In the genomic region with DNA sequence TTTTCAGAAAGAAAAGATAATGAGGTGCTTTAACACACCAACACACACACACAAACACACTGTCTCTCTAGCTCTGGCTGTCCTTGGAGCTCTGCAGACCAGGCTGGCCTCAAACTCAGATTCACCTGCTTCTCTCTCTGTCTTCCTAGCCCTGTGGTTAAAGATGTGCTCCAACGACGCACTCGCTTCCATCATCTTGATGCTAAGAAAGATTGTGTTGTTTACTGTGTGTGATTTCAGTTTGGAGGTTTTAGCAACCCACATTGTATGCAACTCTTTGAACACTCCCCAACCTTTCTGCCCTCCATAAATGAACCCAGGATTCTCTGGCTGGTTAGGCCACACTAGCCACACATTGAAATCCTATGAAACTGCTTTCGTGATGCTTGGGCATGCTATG, we compare ENCODE assay signal across 10 mouse cellular contexts. TPM values are rescaled to one million over a fixed set of nuclear protein-coding genes. Genes with fewer than 3 reads are reported as not detected.
DNase-seq lines count a peak whose midpoint lies in the region; ATAC-seq and TF ChIP-seq lines count a peak whose summit lies in the region.
"Had no signal": no experiment of that assay in that cellular context is flagged by ENCODE, and none has a peak within 500 bp of the region (broad histone marks: within the 10 kb centered on the region; RNA-seq: fewer than 3 reads in every experiment).

No protein-coding gene starts in this region.

- ATAC-seq in erythroblast, adult 5-6 weeks (replicated peaks; ENCODE audit: low FRiP score, poor library complexity, severe bottlenecking) = no peak
- no peak for ATAC-seq in forebrain, embryonic 16.5 days
- no peak for ATAC-seq in liver, postnatal 0 days

- peak; percentile 57 for DNase-seq in CD4-positive helper T cell, adult 2 months (ENCODE audit: low read depth, low spot score)
- DNase-seq in liver, postnatal 0 days = no peak
- DNase-seq in adrenal gland, adult 18-20 months (ENCODE audit: low spot score in 2 of 2) = no peak
- DNase-seq in right cerebral cortex, postnatal 14 days = no peak
- no peak for DNase-seq in kidney, adult 9 months
- DNase-seq: cerebellum, adult 11 months had no signal

- no peak for TF ChIP-seq EP300 in liver, postnatal 0 days (IDR thresholded peaks at IDR 0.05; ENCODE audit: low read depth)

- H3K4me1 ChIP-seq in erythroblast, embryonic 14.5 days (ENCODE audit: control insufficient read depth) = peaks cover 59% of the 10 kb centered on the region
- peaks cover 32% of the 10 kb centered on the region for H3K4me1 ChIP-seq in forebrain, embryonic 16.5 days (replicated peaks; ENCODE audit: control insufficient read depth, insufficient read depth, low read length)
- peaks cover 13% of the 10 kb centered on the region for H3K4me1 ChIP-seq in liver, postnatal 0 days (ENCODE audit: insufficient read depth)

- no peak for TF ChIP-seq CTCF in liver, postnatal 0 days (IDR thresholded peaks at IDR 0.05; ENCODE audit: low read depth)

- H3K9ac ChIP-seq in forebrain, embryonic 16.5 days (replicated peaks; ENCODE audit: low read depth, low read length) = no peak overlapping the region; the same call in 1 of the 2 replicates
- 0 out of 2 replicates have a peak overlapping the region, but pooled peaks have one; percentile 44 for H3K9ac ChIP-seq in liver, postnatal 0 days (replicated peaks)

- WGBS in forebrain, embryonic 16.5 days = 81% methylated on average over 4 of the region's 4 CpGs
- 68% methylated on average over 4 of the region's 4 CpGs for WGBS in liver, postnatal 0 days (ENCODE audit: insufficient replicate concordance)

- H3K9me3 ChIP-seq in erythroblast, embryonic 14.5 days (ENCODE audit: control insufficient read depth, low read length) = no peaks in the 10 kb centered on the region
- H3K9me3 ChIP-seq in forebrain, embryonic 16.5 days (ENCODE audit: control insufficient read depth, low read length) = no peaks in the 10 kb centered on the region
- H3K9me3 ChIP-seq in liver, postnatal 0 days (ENCODE audit: low read length) = no peaks in the 10 kb centered on the region

- H3K4me3 ChIP-seq in erythroblast, embryonic 14.5 days (replicated peaks) = peak overlapping the region; percentile 87
- H3K4me3 ChIP-seq in forebrain, embryonic 16.5 days (replicated peaks; ENCODE audit: low read length) = peak overlapping the region; percentile 13
- peak overlapping the region; percentile 97 for H3K4me3 ChIP-seq in liver, postnatal 0 days (ENCODE audit: low read depth, low read length)

- H3K36me3 ChIP-seq in erythroblast, embryonic 14.5 days (ENCODE audit: control insufficient read depth) = peaks cover 42% of the 10 kb centered on the region
- 0 out of 2 replicates have a peak, but pooled peaks cover 1% of the 10 kb centered on the region for H3K36me3 ChIP-seq in forebrain, embryonic 16.5 days (ENCODE audit: control insufficient read depth, insufficient read depth)
- H3K36me3 ChIP-seq in liver, postnatal 0 days (replicated peaks; ENCODE audit: insufficient read depth, low read length) = peaks cover 2% of the 10 kb centered on the region

- H3K4me2 ChIP-seq in forebrain, embryonic 16.5 days (ENCODE audit: low read length) = peak overlapping the region; percentile 96
- H3K4me2 ChIP-seq in liver, postnatal 0 days (ENCODE audit: low read depth, low read length) = peak overlapping the region; percentile 84

- H3K27ac ChIP-seq in forebrain, embryonic 16.5 days (ENCODE audit: low read length) = no peak overlapping the region
- H3K27ac ChIP-seq in liver, postnatal 0 days (ENCODE audit: low read depth) = peak overlapping the region; percentile 100; the same call in 1 of the 2 replicates

- no peaks in the 10 kb centered on the region for H3K27me3 ChIP-seq in erythroblast, embryonic 14.5 days (ENCODE audit: control insufficient read depth)
- H3K27me3 ChIP-seq in forebrain, embryonic 16.5 days (replicated peaks; ENCODE audit: control insufficient read depth, insufficient read depth, low read length) = no peaks in the 10 kb centered on the region
- no peaks in the 10 kb centered on the region for H3K27me3 ChIP-seq in liver, postnatal 0 days (ENCODE audit: insufficient read depth, low read length)

RNA-seq across cellular contexts. Expression of gene Agrp, which starts 1.3 kb away (rescaled TPM):
- polyA plus RNA-seq in erythroblast, embryonic 14.5 days (2012) = not detected in 2 replicates
- not detected in 2 replicates for total RNA-seq in erythroblast, adult 5-6 weeks (2015; ENCODE audit: low replicate concordance)
- not detected in 2 replicates for total RNA-seq in erythroblast, adult 5-6 weeks (2017; ENCODE audit: low replicate concordance)
- polyA plus RNA-seq in forebrain, embryonic 16.5 days (2015; fragmentation: Nextera tagmentation; extraction: Ambion mirVana) = 0.67 and 0.91 TPM in 2 replicates
- 0.17 TPM in 1 of 2 replicates, not detected in the other for polyA plus RNA-seq in liver, postnatal 0 days (2015; fragmentation: Nextera tagmentation; extraction: Ambion mirVana)
- 1 to 10 TPM; 3.3 to 5.3 TPM for total RNA-seq in adrenal gland, adult 18-20 months (2021)
- total RNA-seq: left cerebral cortex, adult 8-10 months had no signal

RNA-seq across cellular contexts. Expression of gene Ctcf, which starts 2.1 kb away (rescaled TPM):
- 24.5 and 26.6 TPM in 2 replicates for polyA plus RNA-seq in erythroblast, embryonic 14.5 days (2012)
- total RNA-seq in erythroblast, adult 5-6 weeks (2015; ENCODE audit: low replicate concordance) = 51.6 and 81.5 TPM in 2 replicates
- 68.8 and 99.5 TPM in 2 replicates for total RNA-seq in erythroblast, adult 5-6 weeks (2017; ENCODE audit: low replicate concordance)
- 137 and 143 TPM in 2 replicates for polyA plus RNA-seq in forebrain, embryonic 16.5 days (2015; fragmentation: Nextera tagmentation; extraction: Ambion mirVana)
- polyA plus RNA-seq in liver, postnatal 0 days (2015; fragmentation: Nextera tagmentation; extraction: Ambion mirVana) = 41.1 and 42.2 TPM in 2 replicates
- 10 to 100 TPM; 54.2 to 55.2 TPM for total RNA-seq in adrenal gland, adult 18-20 months (2021)

RNA-seq across cellular contexts. Expression of gene Ripor1, which starts 33.5 kb away (rescaled TPM):
- 0.23 and 0.27 TPM in 2 replicates for polyA plus RNA-seq in erythroblast, embryonic 14.5 days (2012)
- total RNA-seq in erythroblast, adult 5-6 weeks (2015; ENCODE audit: low replicate concordance) = 16.3 and 17.6 TPM in 2 replicates
- total RNA-seq in erythroblast, adult 5-6 weeks (2017; ENCODE audit: low replicate concordance) = 1.7 and 2.6 TPM in 2 replicates
- 31.6 and 33.4 TPM in 2 replicates for polyA plus RNA-seq in forebrain, embryonic 16.5 days (2015; fragmentation: Nextera tagmentation; extraction: Ambion mirVana)
- polyA plus RNA-seq in liver, postnatal 0 days (2015; fragmentation: Nextera tagmentation; extraction: Ambion mirVana) = 6.2 and 6.8 TPM in 2 replicates
- total RNA-seq in adrenal gland, adult 18-20 months (2021) = 10 to 100 TPM; 25.9 to 32.9 TPM

RNA-seq across cellular contexts. Expression of gene Carmil2, which starts 47.6 kb away (rescaled TPM):
- 3.4 and 4.2 TPM in 2 replicates for polyA plus RNA-seq in erythroblast, embryonic 14.5 days (2012)
- 3.1 TPM in 2 replicates for total RNA-seq in erythroblast, adult 5-6 weeks (2015; ENCODE audit: low replicate concordance)
- 2.5 and 3.5 TPM in 2 replicates for total RNA-seq in erythroblast, adult 5-6 weeks (2017; ENCODE audit: low replicate concordance)
- 9.5 and 12.7 TPM in 2 replicates for polyA plus RNA-seq in forebrain, embryonic 16.5 days (2015; fragmentation: Nextera tagmentation; extraction: Ambion mirVana)
- polyA plus RNA-seq in liver, postnatal 0 days (2015; fragmentation: Nextera tagmentation; extraction: Ambion mirVana) = 0.73 and 0.88 TPM in 2 replicates
- total RNA-seq in adrenal gland, adult 18-20 months (2021) = 1 to 10 TPM; 2.0 to 2.9 TPM

Comparison
In these comparisons a context has a peak if more than half of its experiments do, and no peak if none do; other contexts are left out.
1. H3K4me3 ChIP-seq: peak in every context shown above with its lines; median percentile 97 in liver, postnatal 0 days; 87 in erythroblast, embryonic 14.5 days; 13 in forebrain, embryonic 16.5 days.